Mouse (Mus musculus) hindbrain, embryonic 13.5 days (tissue): ENCODE measurements at regions not wholly inside any gene's neighbourhood (a gene's known extent, or its start where the extent isn't known, plus 50 kb on each side); places are given as distances from the start of the nearest gene placed in this dataset.

Source experiments
- ATAC-seq: fragments of 200-750 bp; cut with Nextera tagmentation; 2 replicates; pipeline ENCODE4 v1.8.0; 2017; ENCODE audit warnings: moderate TSS enrichment; ENCODE audit not compliant: low FRiP score
- H3K27ac ChIP-seq: fragments of 300-500 bp; sonication (generic); 2 replicates; pipeline ENCODE4 v1.5.1; 2015; ENCODE audit warnings: inconsistent platforms, mild to moderate bottlenecking, moderate library complexity
- H3K27me3 ChIP-seq: fragments of 300-500 bp; sonication (generic); 2 replicates; pipeline ENCODE4 v1.6.1; 2015; ENCODE audit warnings: mild to moderate bottlenecking, inconsistent platforms
- H3K36me3 ChIP-seq: fragments of 300-500 bp; sonication (generic); 2 replicates; pipeline ENCODE4 v1.6.1; 2015; ENCODE audit warnings: mild to moderate bottlenecking, inconsistent platforms
- H3K4me1 ChIP-seq: fragments of 300-500 bp; sonication (generic); replicated peaks from 2 replicates; pipeline ENCODE4 v1.6.1; 2015; ENCODE audit warnings: inconsistent platforms
- H3K4me2 ChIP-seq: fragments of 300-500 bp; sonication (generic); 2 replicates; pipeline ENCODE4 v1.6.1; 2015; ENCODE audit warnings: inconsistent platforms, mild to moderate bottlenecking, moderate library complexity
- H3K4me3 ChIP-seq: fragments of 300-500 bp; sonication (generic); 2 replicates; pipeline ENCODE4 v1.5.1; 2015; ENCODE audit warnings: mild to moderate bottlenecking, inconsistent platforms
- H3K9ac ChIP-seq: fragments of 300-500 bp; sonication (generic); 2 replicates; pipeline ENCODE4 v1.6.1; 2015; ENCODE audit warnings: mild to moderate bottlenecking, inconsistent platforms
- H3K9me3 ChIP-seq: fragments of 300-500 bp; sonication (generic); 2 replicates; pipeline ENCODE4 v1.6.1; 2016; ENCODE audit warnings: inconsistent platforms
- WGBS: fragments of 180-500 bp; shearing (Covaris S2); methylation state at CpG from one replicate; pipeline ENCODE4 v1.1.7; 2015; 5-methylcytosine and 5-hydroxymethylcytosine counted together

DNA sequence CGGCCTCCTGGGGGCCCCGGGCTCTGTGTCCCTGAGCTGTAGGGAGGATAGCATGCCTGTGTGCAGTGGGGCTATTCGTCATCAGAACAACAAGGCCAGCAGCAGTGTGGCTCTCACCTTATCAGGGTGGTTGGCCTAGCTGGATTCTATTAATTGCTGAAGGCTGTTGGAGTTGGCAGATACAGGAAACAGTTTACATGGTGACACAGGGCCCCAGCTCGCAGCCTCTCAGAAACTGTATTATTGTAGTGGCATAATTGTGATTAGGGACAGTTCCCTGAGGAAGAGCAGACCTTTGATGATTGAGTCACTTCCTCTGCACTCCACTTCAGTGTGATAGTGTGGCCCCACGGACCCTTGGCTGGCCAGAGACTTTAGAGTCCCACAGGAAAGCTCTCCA lies 61.6 kb upstream of the Lmo2 start:
- Histone ChIP-seq H3K4me1 (peaks cover 17% of the 10 kb centered on the region), H3K27ac (no peak overlapping the region), H3K9me3 (no peaks in the 10 kb centered on the region), H3K36me3 (no peaks in the 10 kb centered on the region), H3K9ac (no peak overlapping the region), H3K27me3 (no peaks in the 10 kb centered on the region), H3K4me2 (no peak overlapping the region), H3K4me3 (no peak overlapping the region)
- 60% methylated on average over 5 of the region's 5 CpGs for WGBS
- ATAC-seq: no peak

DNA sequence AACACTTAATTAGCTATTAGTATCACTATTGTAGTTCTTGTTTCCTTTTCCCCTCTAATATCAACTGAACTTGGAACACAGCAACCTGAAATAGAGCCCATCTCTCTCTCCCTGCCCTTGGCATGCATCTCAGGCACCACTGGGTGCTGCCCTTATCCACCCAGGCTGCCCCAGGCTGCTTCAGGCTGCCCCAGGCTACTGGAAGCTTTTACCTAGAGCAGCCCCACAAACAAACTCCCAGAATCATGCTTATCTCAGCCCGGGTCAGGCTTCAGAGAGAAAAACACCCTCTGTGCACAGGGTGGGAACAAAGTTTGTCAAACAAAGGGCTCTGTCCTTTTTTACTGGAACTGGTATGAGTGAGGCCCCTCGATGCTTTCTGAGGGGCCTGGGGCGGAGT lies 61.0 kb upstream of the Lmo2 start:
- ATAC-seq: no peak
- Histone ChIP-seq H3K36me3 (no peaks in the 10 kb centered on the region), H3K9me3 (no peaks in the 10 kb centered on the region), H3K4me1 (peaks cover 10% of the 10 kb centered on the region; the same call in 1 of the 2 replicates), H3K27me3 (no peaks in the 10 kb centered on the region), H3K9ac (no peak overlapping the region), H3K4me2 (no peak overlapping the region), H3K4me3 (no peak overlapping the region), H3K27ac (no peak overlapping the region)
- 48% methylated on average over 3 of the region's 3 CpGs for WGBS

DNA sequence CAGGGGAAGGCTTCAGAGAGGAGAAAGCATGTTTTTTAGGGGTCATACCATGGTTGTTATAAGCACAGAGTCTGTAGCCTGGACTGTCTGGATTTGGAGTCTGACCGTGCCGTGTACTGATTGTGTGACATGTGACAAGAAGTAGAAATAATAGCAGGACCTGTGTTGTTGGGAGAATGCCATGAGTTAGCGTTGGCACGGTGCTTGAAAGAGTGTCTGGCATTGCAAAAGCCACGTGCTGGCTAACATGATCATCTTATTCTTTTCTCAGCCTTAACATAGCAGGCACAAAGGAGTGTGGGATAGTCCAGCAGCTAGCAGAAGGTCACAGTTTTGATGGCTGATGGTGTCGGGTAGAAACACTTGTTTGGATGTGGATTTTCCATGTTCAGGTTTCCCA lies 58.1 kb upstream of the Lmo2 start:
- Histone ChIP-seq H3K9ac (no peak overlapping the region), H3K9me3 (no peaks in the 10 kb centered on the region), H3K4me3 (no peak overlapping the region), H3K4me2 (no peak overlapping the region), H3K4me1 (peaks cover 20% of the 10 kb centered on the region), H3K27ac (no peak overlapping the region), H3K36me3 (no peaks in the 10 kb centered on the region), H3K27me3 (0 out of 2 replicates have a peak, but pooled peaks cover 4% of the 10 kb centered on the region)
- ATAC-seq: no peak
- WGBS: 87% methylated on average over 6 of the region's 6 CpGs

DNA sequence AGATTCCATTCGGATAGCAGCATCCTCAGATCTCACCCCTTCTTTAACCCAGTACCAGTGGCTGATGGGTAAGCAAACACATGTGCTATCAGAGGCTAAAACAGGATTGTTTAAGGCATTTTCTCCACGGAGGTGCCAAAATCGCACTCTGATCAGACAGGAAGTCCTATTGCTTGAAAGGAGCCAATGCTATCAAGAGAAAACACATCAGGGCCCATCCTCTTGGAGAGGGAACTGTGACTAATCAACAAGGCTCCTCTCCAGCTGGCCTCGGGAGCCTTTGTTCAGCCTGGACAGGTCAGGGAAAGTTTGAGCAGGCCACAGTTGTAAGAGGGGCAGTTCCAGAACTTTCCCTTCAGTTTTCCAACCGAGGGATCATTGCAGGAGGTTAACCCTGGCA lies 57.4 kb upstream of the Lmo2 start:
- Histone ChIP-seq H3K4me2 (no peak overlapping the region), H3K27me3 (0 out of 2 replicates have a peak, but pooled peaks cover 4% of the 10 kb centered on the region), H3K4me3 (no peak overlapping the region), H3K9ac (no peak overlapping the region), H3K36me3 (no peaks in the 10 kb centered on the region), H3K27ac (no peak overlapping the region), H3K9me3 (no peaks in the 10 kb centered on the region), H3K4me1 (peaks cover 15% of the 10 kb centered on the region)
- no peak for ATAC-seq
- WGBS: 54% methylated on average over 5 of the region's 5 CpGs

DNA sequence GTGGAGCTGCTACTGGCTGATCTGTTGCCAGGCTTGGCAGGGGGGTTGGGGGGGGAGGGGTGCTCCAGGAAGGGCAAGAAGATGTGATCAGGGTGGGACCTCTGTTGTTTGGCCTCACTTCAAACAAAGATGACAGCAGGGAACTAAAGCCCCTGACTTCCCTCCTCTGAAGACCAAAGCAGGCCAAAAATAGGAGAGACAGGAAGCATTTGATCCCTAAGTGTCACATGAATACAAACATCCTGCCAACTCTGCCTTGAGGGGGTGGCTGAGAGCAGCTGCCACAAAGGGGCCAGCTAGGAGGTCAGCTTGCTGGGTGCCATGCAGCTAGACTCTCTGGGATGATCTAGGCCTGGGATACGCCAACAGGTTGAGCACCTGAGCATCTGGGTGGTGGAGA lies 56.3 kb upstream of the Lmo2 start:
- H3K4me2 ChIP-seq: no peak overlapping the region
- H3K4me1 ChIP-seq: peaks cover 24% of the 10 kb centered on the region
- WGBS: 93% methylated on average over 1 of the region's 1 CpGs
- no peak for ATAC-seq
- H3K27me3 ChIP-seq: 0 out of 2 replicates have a peak, but pooled peaks cover 4% of the 10 kb centered on the region
- no peaks in the 10 kb centered on the region for H3K36me3 ChIP-seq
- H3K9ac ChIP-seq: no peak overlapping the region
- H3K9me3 ChIP-seq: no peaks in the 10 kb centered on the region
- H3K27ac ChIP-seq: no peak overlapping the region
- no peak overlapping the region for H3K4me3 ChIP-seq

DNA sequence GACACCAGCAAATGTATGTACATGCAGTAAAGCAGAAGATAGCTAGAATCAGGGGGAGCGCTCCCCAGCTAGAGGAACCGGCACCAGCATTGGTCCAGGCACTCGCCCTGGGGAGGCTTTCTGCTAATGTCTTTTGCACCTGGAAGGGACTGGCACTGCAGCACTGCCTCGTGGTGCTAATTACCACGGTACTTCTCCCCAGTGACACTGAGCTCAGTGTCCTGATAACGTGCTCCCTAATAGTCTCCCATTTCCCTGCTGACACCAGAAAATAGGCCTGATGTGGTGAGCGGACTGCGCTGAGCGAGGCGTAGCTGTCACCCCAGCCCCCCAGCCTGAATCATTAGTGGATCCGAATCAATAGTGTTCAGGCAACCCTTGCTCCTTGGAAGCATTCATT lies 55.0 kb upstream of the Lmo2 start:
- peak; percentile 67; the same call in 1 of the 2 replicates for ATAC-seq
- WGBS: 49% methylated on average over 11 of the region's 11 CpGs
- H3K27ac ChIP-seq: peak overlapping the region; percentile 52; the same call in 1 of the 2 replicates

DNA sequence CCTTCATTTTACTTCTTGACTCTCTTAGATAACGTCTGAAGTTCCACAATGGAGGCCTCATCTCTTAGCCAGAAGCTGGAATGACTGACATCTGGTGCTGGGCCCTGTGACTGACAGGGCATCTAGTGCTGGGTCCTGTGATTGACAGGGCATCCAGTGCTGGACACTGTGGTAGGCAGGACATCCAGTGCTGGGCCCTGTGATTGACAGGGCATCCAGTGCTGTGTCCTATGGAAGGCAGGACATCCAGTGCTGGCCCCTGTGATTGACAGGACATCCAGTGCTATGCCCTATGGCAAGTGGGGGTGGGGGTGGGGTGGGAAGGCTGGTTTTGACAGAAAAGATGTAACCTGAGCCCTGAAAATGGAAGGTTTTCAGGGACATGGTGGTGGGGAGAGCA lies 52.1 kb upstream of the Lmo2 start:
- no peak for ATAC-seq
- Histone ChIP-seq H3K4me3 (no peak overlapping the region), H3K9me3 (no peaks in the 10 kb centered on the region), H3K36me3 (no peaks in the 10 kb centered on the region), H3K27me3 (0 out of 2 replicates have a peak, but pooled peaks cover 4% of the 10 kb centered on the region), H3K27ac (no peak overlapping the region), H3K9ac (no peak overlapping the region), H3K4me1 (peaks cover 27% of the 10 kb centered on the region), H3K4me2 (no peak overlapping the region)
- WGBS: 61% methylated on average over 1 of the region's 1 CpGs

More for the DNA sequence above, 55.0 kb upstream of the Lmo2 start:
- H3K9ac ChIP-seq: no peak overlapping the region
- H3K27me3 ChIP-seq: 0 out of 2 replicates have a peak, but pooled peaks cover 4% of the 10 kb centered on the region
- H3K4me2 ChIP-seq: no peak overlapping the region
- H3K4me3 ChIP-seq: no peak overlapping the region
- no peaks in the 10 kb centered on the region for H3K9me3 ChIP-seq
- H3K36me3 ChIP-seq: no peaks in the 10 kb centered on the region
- H3K4me1 ChIP-seq: peaks cover 27% of the 10 kb centered on the region

DNA sequence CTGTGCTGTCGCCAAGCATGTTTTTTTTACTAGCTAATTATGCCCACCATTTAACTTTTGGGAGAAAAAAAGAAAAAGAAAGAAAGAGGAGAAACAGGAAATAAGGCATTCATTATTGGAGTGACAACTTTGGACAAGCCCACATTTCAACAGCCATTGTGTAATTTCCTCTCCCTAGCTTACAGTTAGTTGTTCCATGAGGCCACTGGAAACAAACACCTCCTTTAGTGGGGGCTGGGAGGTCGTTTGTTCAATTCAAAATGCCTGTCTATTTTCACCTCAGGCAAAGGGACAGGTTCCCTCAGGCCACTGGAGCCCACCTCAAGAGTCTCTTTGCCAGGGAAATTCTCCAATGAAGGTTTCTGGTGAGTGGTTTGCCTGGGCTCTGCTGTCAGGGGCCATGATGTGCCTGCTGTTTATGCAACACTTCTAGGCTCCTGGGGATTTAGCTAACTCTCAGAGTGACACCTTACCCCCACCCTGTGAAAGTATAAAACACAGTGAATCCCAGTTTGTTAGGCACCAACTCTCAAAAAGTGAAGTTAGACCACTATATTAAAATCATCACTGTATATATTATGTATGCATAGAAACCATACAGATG lies 51.1 kb upstream of the Lmo2 start:
- Histone ChIP-seq H3K4me3 (no peak overlapping the region), H3K27me3 (0 out of 2 replicates have a peak, but pooled peaks cover 4% of the 10 kb centered on the region), H3K4me1 (peaks cover 27% of the 10 kb centered on the region), H3K4me2 (no peak overlapping the region), H3K9ac (no peak overlapping the region), H3K36me3 (no peaks in the 10 kb centered on the region), H3K27ac (no peak overlapping the region), H3K9me3 (no peaks in the 10 kb centered on the region)
- 36% methylated on average over 2 of the region's 2 CpGs for WGBS
- no peak for ATAC-seq
